Mouse (Mus musculus): ENCODE data around the gene Esyt2. TPM values are rescaled to one million over a fixed set of nuclear protein-coding genes. Genes with fewer than 3 reads are reported as not detected.

Esyt2 gene
- polyA plus RNA-seq, 1 experiment from 2014 or later: 44.6 TPM

DNA sequence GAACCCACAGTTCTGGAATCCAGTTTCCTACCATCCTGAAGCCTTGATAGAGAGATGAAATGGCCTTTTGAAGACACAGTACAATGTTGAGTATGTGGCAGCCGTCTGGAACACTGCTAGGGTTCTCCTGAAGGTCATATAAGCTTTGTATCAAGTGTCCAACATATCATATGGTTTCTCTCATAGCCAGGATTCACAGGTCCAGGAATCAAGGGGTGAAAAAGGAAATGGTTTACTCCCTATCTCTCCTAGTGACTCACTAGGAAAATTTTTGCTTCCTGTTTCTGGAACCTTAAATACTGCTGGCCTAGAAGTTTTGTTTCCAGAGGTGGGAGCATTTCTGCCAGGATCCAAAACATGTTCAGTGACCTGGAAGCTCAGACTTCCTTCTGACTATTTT is 108.9 kb downstream of the Esyt2 start:
- WGBS: 39% methylated on average over 1 of the region's 1 CpGs
- no peaks in the 10 kb centered on the region for H3K27me3 ChIP-seq (ENCODE audit: control insufficient read depth, insufficient read depth, low read length)
- H3K9me3 ChIP-seq (ENCODE audit: control insufficient read depth, low read depth, low read length): no peaks in the 10 kb centered on the region

GRCm38 (mm10) chr12:116394327-116394726 is 113.3 kb downstream of the Esyt2 start:
- no peaks in the 10 kb centered on the region for H3K4me1 ChIP-seq (ENCODE audit: control insufficient read depth, insufficient read depth, low read length)
- H3K27ac ChIP-seq (ENCODE audit: low read length): no peak overlapping the region
- H3K36me3 ChIP-seq (ENCODE audit: control insufficient read depth, insufficient read depth, low read length): no peaks in the 10 kb centered on the region
- H3K27me3 ChIP-seq (ENCODE audit: control insufficient read depth, insufficient read depth, low read length): no peaks in the 10 kb centered on the region
- no peak overlapping the region for H3K9ac ChIP-seq (replicated peaks; ENCODE audit: low read depth, low read length)
- H3K9me3 ChIP-seq (ENCODE audit: control insufficient read depth, low read depth, low read length): no peaks in the 10 kb centered on the region
- WGBS: 57% methylated on average over 2 of the region's 2 CpGs
- H3K4me2 ChIP-seq (replicated peaks; ENCODE audit: low read depth, low read length): no peak overlapping the region
- H3K4me3 ChIP-seq (ENCODE audit: low read depth, low read length): no peak overlapping the region
- no peak for ATAC-seq (ENCODE audit: insufficient number of reproducible peaks, insufficient read depth, low FRiP score, low read depth)

More for the DNA sequence above, 108.9 kb downstream of the Esyt2 start:
- Histone ChIP-seq H3K4me3 (ENCODE audit: low read depth, low read length) (no peak overlapping the region), H3K27ac (ENCODE audit: low read length) (no peak overlapping the region), H3K4me2 (replicated peaks; ENCODE audit: low read depth, low read length) (no peak overlapping the region), H3K9ac (replicated peaks; ENCODE audit: low read depth, low read length) (no peak overlapping the region), H3K4me1 (ENCODE audit: control insufficient read depth, insufficient read depth, low read length) (no peaks in the 10 kb centered on the region), H3K36me3 (ENCODE audit: control insufficient read depth, insufficient read depth, low read length) (no peaks in the 10 kb centered on the region)
- ATAC-seq (ENCODE audit: insufficient number of reproducible peaks, insufficient read depth, low FRiP score, low read depth): no peak

DNA sequence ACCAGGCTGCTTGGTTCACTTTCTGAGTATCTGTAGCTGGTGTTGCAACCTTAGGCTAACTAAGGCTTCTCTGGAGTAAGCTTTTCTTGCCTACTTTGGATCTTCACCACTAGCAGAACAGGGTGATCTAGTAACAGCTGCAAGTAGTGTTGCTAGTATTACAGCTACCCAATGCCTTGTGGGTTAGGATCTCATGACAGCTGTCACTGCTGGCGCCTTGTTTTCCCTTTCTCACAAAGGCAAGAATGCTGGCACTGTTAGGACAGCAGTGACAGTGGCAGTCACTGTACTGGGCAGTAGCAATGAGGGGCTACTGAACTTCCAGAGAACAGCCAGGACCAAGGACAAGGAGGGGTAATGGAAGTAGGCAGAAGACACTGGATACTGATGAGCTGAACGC is 114.3 kb downstream of the Esyt2 start:
- no peak overlapping the region for H3K27ac ChIP-seq (ENCODE audit: low read length)
- H3K27me3 ChIP-seq (ENCODE audit: control insufficient read depth, insufficient read depth, low read length): no peaks in the 10 kb centered on the region
- no peak for ATAC-seq (ENCODE audit: insufficient number of reproducible peaks, insufficient read depth, low FRiP score, low read depth)
- H3K36me3 ChIP-seq (ENCODE audit: control insufficient read depth, insufficient read depth, low read length): no peaks in the 10 kb centered on the region
- H3K9me3 ChIP-seq (ENCODE audit: control insufficient read depth, low read depth, low read length): no peaks in the 10 kb centered on the region
- H3K4me2 ChIP-seq (replicated peaks; ENCODE audit: low read depth, low read length): no peak overlapping the region
- no peak overlapping the region for H3K9ac ChIP-seq (replicated peaks; ENCODE audit: low read depth, low read length)
- WGBS: 91% methylated on average over 2 of the region's 2 CpGs
- H3K4me1 ChIP-seq (ENCODE audit: control insufficient read depth, insufficient read depth, low read length): no peaks in the 10 kb centered on the region
- no peak overlapping the region for H3K4me3 ChIP-seq (ENCODE audit: low read depth, low read length)

- ATAC-seq (ENCODE audit: insufficient number of reproducible peaks, insufficient read depth, low FRiP score, low read depth): no peak
- no peak overlapping the region for H3K27ac ChIP-seq (ENCODE audit: low read length)
- WGBS: 76% methylated on average over 2 of the region's 2 CpGs
Measured at GRCm38 (mm10) chr12:116396072-116396695, 115.2 kb downstream of the Esyt2 start.

GRCm38 (mm10) chr12:116404012-116404679 is 123.2 kb downstream of the Esyt2 start:
- Histone ChIP-seq H3K36me3 (ENCODE audit: control insufficient read depth, insufficient read depth, low read length) (peaks cover 9% of the 10 kb centered on the region), H3K27ac (ENCODE audit: low read length) (no peak overlapping the region), H3K4me2 (replicated peaks; ENCODE audit: low read depth, low read length) (peak overlapping the region; percentile 48), H3K27me3 (ENCODE audit: control insufficient read depth, insufficient read depth, low read length) (no peaks in the 10 kb centered on the region), H3K4me3 (ENCODE audit: low read depth, low read length) (peak overlapping the region; percentile 67), H3K9me3 (ENCODE audit: control insufficient read depth, low read depth, low read length) (peaks cover 29% of the 10 kb centered on the region), H3K9ac (replicated peaks; ENCODE audit: low read depth, low read length) (no peak overlapping the region), H3K4me1 (ENCODE audit: control insufficient read depth, insufficient read depth, low read length) (peaks cover 4% of the 10 kb centered on the region; the same call in 1 of the 2 replicates)
- WGBS: 95% methylated on average over 18 of the region's 18 CpGs
- ATAC-seq (ENCODE audit: insufficient number of reproducible peaks, insufficient read depth, low FRiP score, low read depth): no peak

More at GRCm38 (mm10) chr12:116396072-116396695, 115.2 kb downstream of the Esyt2 start:
- Histone ChIP-seq H3K9ac (replicated peaks; ENCODE audit: low read depth, low read length) (no peak overlapping the region), H3K9me3 (ENCODE audit: control insufficient read depth, low read depth, low read length) (no peaks in the 10 kb centered on the region; the same call in 1 of the 2 replicates), H3K4me2 (replicated peaks; ENCODE audit: low read depth, low read length) (no peak overlapping the region), H3K4me1 (ENCODE audit: control insufficient read depth, insufficient read depth, low read length) (no peaks in the 10 kb centered on the region), H3K27me3 (ENCODE audit: control insufficient read depth, insufficient read depth, low read length) (no peaks in the 10 kb centered on the region), H3K4me3 (ENCODE audit: low read depth, low read length) (no peak overlapping the region), H3K36me3 (ENCODE audit: control insufficient read depth, insufficient read depth, low read length) (no peaks in the 10 kb centered on the region)

GRCm38 (mm10) chr12:116405045-116405835 is 124.2 kb downstream of the Esyt2 start, which contains the start of gene Ncapg2:
Ncapg2 (plus strand) TSS chr12:116405402.
- WGBS: under 1% methylated on average over 72 of the region's 72 CpGs
- ATAC-seq (ENCODE audit: insufficient number of reproducible peaks, insufficient read depth, low FRiP score, low read depth): peak; percentile 98

DNA sequence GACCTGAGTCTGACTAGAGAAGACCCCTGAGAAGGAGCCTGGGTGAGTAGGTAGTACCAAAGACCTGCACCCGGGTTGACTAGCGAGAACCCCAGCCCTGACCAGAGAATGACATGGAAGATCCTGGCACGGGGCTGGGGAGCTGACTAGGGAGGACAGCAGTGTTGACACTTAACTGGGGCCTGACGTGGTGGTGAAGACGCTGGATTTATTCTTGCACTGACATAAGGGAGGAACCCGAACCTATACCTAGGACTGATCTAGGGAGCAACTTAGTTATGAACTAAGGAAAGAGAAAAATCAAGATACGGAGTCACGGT is 124.8 kb downstream of the Esyt2 start:
- H3K4me3 ChIP-seq (ENCODE audit: low read depth, low read length): peak overlapping the region; percentile 67
- peak overlapping the region; percentile 85 for H3K4me2 ChIP-seq (replicated peaks; ENCODE audit: low read depth, low read length)
- peak overlapping the region; percentile 33 for H3K27ac ChIP-seq (ENCODE audit: low read length)
- peaks cover 29% of the 10 kb centered on the region for H3K9me3 ChIP-seq (ENCODE audit: control insufficient read depth, low read depth, low read length)
- peak overlapping the region; percentile 81 for H3K9ac ChIP-seq (replicated peaks; ENCODE audit: low read depth, low read length)
- peaks cover 4% of the 10 kb centered on the region; the same call in 1 of the 2 replicates for H3K4me1 ChIP-seq (ENCODE audit: control insufficient read depth, insufficient read depth, low read length)
- ATAC-seq (ENCODE audit: insufficient number of reproducible peaks, insufficient read depth, low FRiP score, low read depth): peak; percentile 5; the same call in 1 of the 2 replicates
- 9% methylated on average over 8 of the region's 8 CpGs for WGBS
- peaks cover 9% of the 10 kb centered on the region for H3K36me3 ChIP-seq (ENCODE audit: control insufficient read depth, insufficient read depth, low read length)
- no peaks in the 10 kb centered on the region for H3K27me3 ChIP-seq (ENCODE audit: control insufficient read depth, insufficient read depth, low read length)

More at GRCm38 (mm10) chr12:116405045-116405835, 124.2 kb downstream of the Esyt2 start, which contains the start of gene Ncapg2:
- peaks cover 9% of the 10 kb centered on the region for H3K36me3 ChIP-seq (ENCODE audit: control insufficient read depth, insufficient read depth, low read length)
- H3K27me3 ChIP-seq (ENCODE audit: control insufficient read depth, insufficient read depth, low read length): no peaks in the 10 kb centered on the region
- H3K9ac ChIP-seq (replicated peaks; ENCODE audit: low read depth, low read length): peak within 1 kb of the TSS; percentile 81
- peak within 1 kb of the TSS; percentile 52 for H3K27ac ChIP-seq (ENCODE audit: low read length)
- peaks cover 29% of the 10 kb centered on the region for H3K9me3 ChIP-seq (ENCODE audit: control insufficient read depth, low read depth, low read length)
- H3K4me1 ChIP-seq (ENCODE audit: control insufficient read depth, insufficient read depth, low read length): peaks cover 4% of the 10 kb centered on the region; the same call in 1 of the 2 replicates
- peak within 1 kb of the TSS; percentile 85 for H3K4me2 ChIP-seq (replicated peaks; ENCODE audit: low read depth, low read length)
- H3K4me3 ChIP-seq (ENCODE audit: low read depth, low read length): peak within 1 kb of the TSS; percentile 67

DNA sequence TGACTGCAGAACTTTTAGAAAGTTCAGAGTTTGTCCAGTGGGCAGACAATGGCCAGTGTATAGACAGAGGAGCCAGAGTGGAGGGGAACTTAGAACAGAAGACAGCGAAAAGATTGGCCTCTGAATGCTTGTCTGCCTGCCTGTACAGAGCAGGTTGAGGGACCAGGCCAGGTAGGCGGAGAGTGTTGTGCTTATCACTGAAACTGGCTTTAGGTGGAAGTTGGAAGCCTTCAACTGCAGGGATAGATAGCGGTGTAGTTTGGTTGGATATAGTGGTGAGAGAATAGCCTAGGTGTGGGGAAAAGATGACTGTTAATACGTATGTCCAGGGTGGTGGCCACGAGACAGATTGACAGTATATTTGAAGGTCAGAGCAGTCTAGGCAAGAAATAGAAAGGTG is 126.9 kb downstream of the Esyt2 start:
- H3K36me3 ChIP-seq (ENCODE audit: control insufficient read depth, insufficient read depth, low read length): peaks cover 12% of the 10 kb centered on the region
- no peak overlapping the region for H3K4me3 ChIP-seq (ENCODE audit: low read depth, low read length)
- H3K27me3 ChIP-seq (ENCODE audit: control insufficient read depth, insufficient read depth, low read length): no peaks in the 10 kb centered on the region
- WGBS: 94% methylated on average over 5 of the region's 5 CpGs
- peaks cover 4% of the 10 kb centered on the region; the same call in 1 of the 2 replicates for H3K4me1 ChIP-seq (ENCODE audit: control insufficient read depth, insufficient read depth, low read length)
- no peak overlapping the region for H3K27ac ChIP-seq (ENCODE audit: low read length)
- peaks cover 14% of the 10 kb centered on the region; the same call in 1 of the 2 replicates for H3K9me3 ChIP-seq (ENCODE audit: control insufficient read depth, low read depth, low read length)
- no peak for ATAC-seq (ENCODE audit: insufficient number of reproducible peaks, insufficient read depth, low FRiP score, low read depth)
- H3K4me2 ChIP-seq (replicated peaks; ENCODE audit: low read depth, low read length): no peak overlapping the region
- no peak overlapping the region for H3K9ac ChIP-seq (replicated peaks; ENCODE audit: low read depth, low read length)

All from stomach, embryonic 14.5 days (tissue).